Mouse (Mus musculus) forebrain, embryonic 12.5 days (tissue): ENCODE data around the gene Ibtk. TPM values are rescaled to one million over a fixed set of nuclear protein-coding genes. Genes with fewer than 3 reads are reported as not detected.
A peak's percentile ranks its signal among the peaks of the same experiment; 100 is the strongest.

Experiments
- ATAC-seq: fragments of 200-750 bp; cut with Nextera tagmentation; 2 replicates; pipeline ENCODE4 v1.8.0; 2017; ENCODE audit warnings: moderate TSS enrichment; ENCODE audit not compliant: low FRiP score
- H3K27ac ChIP-seq: fragments of 300-500 bp; sonication (generic); 2 replicates; pipeline ENCODE4 v1.5.1; 2016; ENCODE audit warnings: mild to moderate bottlenecking
- H3K27me3 ChIP-seq: fragments of 300-500 bp; sonication (generic); 2 replicates; pipeline ENCODE4 v1.6.1; 2016; ENCODE audit warnings: mild to moderate bottlenecking
- H3K36me3 ChIP-seq: fragments of 300-500 bp; sonication (generic); replicated peaks from 2 replicates; pipeline ENCODE4 v1.6.1; 2016; ENCODE audit warnings: mild to moderate bottlenecking
- H3K4me1 ChIP-seq: fragments of 300-500 bp; sonication (generic); 2 replicates; pipeline ENCODE4 v1.6.1; 2016
- H3K4me2 ChIP-seq: fragments of 300-500 bp; sonication (generic); 2 replicates; pipeline ENCODE4 v1.6.1; 2016; ENCODE audit warnings: mild to moderate bottlenecking, moderate library complexity
- H3K4me3 ChIP-seq: fragments of 300-500 bp; sonication (generic); replicated peaks from 2 replicates; pipeline ENCODE4 v1.5.1; 2016; ENCODE audit warnings: mild to moderate bottlenecking
- H3K9ac ChIP-seq: fragments of 300-500 bp; sonication (generic); 2 replicates; pipeline ENCODE4 v1.6.1; 2016; ENCODE audit warnings: mild to moderate bottlenecking
- H3K9me3 ChIP-seq: fragments of 300-500 bp; sonication (generic); 2 replicates; pipeline ENCODE4 v1.6.1; 2016
- WGBS: fragments of 180-500 bp; shearing (Covaris S2); methylation state at CpG from one replicate; pipeline ENCODE4 v1.1.7; 2016; 5-methylcytosine and 5-hydroxymethylcytosine counted together
- polyA plus RNA-seq: library from polyadenylated mRNA; unstranded; fragments of >200 nt; fragmentation: Nextera tagmentation; extraction: Ambion mirVana; gene quantifications from 2 replicates; pipeline ENCODE4 v1.2.1, GENCODE M21; 2016

Ibtk gene
- polyA plus RNA-seq, 1 experiment from 2014 or later, result 44.0 TPM

- no peak overlapping the region for H3K9ac ChIP-seq
- 69% methylated on average over 6 of the region's 6 CpGs for WGBS
- H3K4me3 ChIP-seq, result no peak overlapping the region
- H3K4me1 ChIP-seq, result no peaks in the 10 kb centered on the region
- H3K4me2 ChIP-seq, result no peak overlapping the region
- H3K27me3 ChIP-seq, result no peaks in the 10 kb centered on the region
- peak; percentile 71; the same call in 1 of the 2 replicates for ATAC-seq
- no peaks in the 10 kb centered on the region for H3K9me3 ChIP-seq
- H3K36me3 ChIP-seq, result peaks cover 45% of the 10 kb centered on the region
- no peak overlapping the region for H3K27ac ChIP-seq
These were observed 55.7 kb downstream of the Ibtk start for GRCm38 (mm10) chr9:85693231-85694116.

- no peaks in the 10 kb centered on the region for H3K9me3 ChIP-seq
- no peak overlapping the region for H3K4me2 ChIP-seq
- no peak overlapping the region for H3K4me3 ChIP-seq
- H3K9ac ChIP-seq, result no peak overlapping the region
- H3K36me3 ChIP-seq, result peaks cover 46% of the 10 kb centered on the region
- H3K27ac ChIP-seq, result no peak overlapping the region
- H3K4me1 ChIP-seq, result no peaks in the 10 kb centered on the region
- WGBS, result 87% methylated on average over 6 of the region's 6 CpGs
- no peaks in the 10 kb centered on the region for H3K27me3 ChIP-seq
- ATAC-seq, result no peak
These were observed 64.1 kb downstream of the Ibtk start for GRCm38 (mm10) chr9:85685010-85685409.

GRCm38 (mm10) chr9:85675131-85675905 lies 73.8 kb downstream of the Ibtk start:
- no peak overlapping the region for H3K27ac ChIP-seq
- WGBS, result 87% methylated on average over 10 of the region's 10 CpGs

GRCm38 (mm10) chr9:85673907-85674481 lies 75.1 kb downstream of the Ibtk start:
- ATAC-seq, result peak; percentile 49; the same call in 1 of the 2 replicates
- H3K4me1 ChIP-seq, result peaks cover 7% of the 10 kb centered on the region
- 54% methylated on average over 15 of the region's 15 CpGs for WGBS
- no peak overlapping the region for H3K27ac ChIP-seq
- no peak overlapping the region for H3K4me3 ChIP-seq
- H3K4me2 ChIP-seq, result no peak overlapping the region
- H3K36me3 ChIP-seq, result no peaks in the 10 kb centered on the region
- no peaks in the 10 kb centered on the region for H3K9me3 ChIP-seq
- H3K9ac ChIP-seq, result no peak overlapping the region
- H3K27me3 ChIP-seq, result no peaks in the 10 kb centered on the region

More at GRCm38 (mm10) chr9:85675131-85675905, 73.8 kb downstream of the Ibtk start:
- H3K4me1 ChIP-seq, result peaks cover 7% of the 10 kb centered on the region
- no peaks in the 10 kb centered on the region for H3K9me3 ChIP-seq
- no peak overlapping the region for H3K9ac ChIP-seq
- no peak for ATAC-seq
- no peaks in the 10 kb centered on the region for H3K36me3 ChIP-seq
- H3K4me2 ChIP-seq, result no peak overlapping the region
- H3K27me3 ChIP-seq, result no peaks in the 10 kb centered on the region
- no peak overlapping the region for H3K4me3 ChIP-seq

- Histone ChIP-seq H3K9me3 (no peaks in the 10 kb centered on the region), H3K4me2 (no peak overlapping the region), H3K4me3 (no peak overlapping the region), H3K27ac (no peak overlapping the region), H3K9ac (no peak overlapping the region), H3K4me1 (peaks cover 7% of the 10 kb centered on the region), H3K36me3 (no peaks in the 10 kb centered on the region), H3K27me3 (no peaks in the 10 kb centered on the region)
- no peak for ATAC-seq
- WGBS, result 79% methylated on average over 6 of the region's 6 CpGs
These were observed 77.4 kb downstream of the Ibtk start for GRCm38 (mm10) chr9:85671582-85672331.

GRCm38 (mm10) chr9:85664316-85664715 lies 84.8 kb downstream of the Ibtk start:
- 59% methylated on average over 1 of the region's 1 CpGs for WGBS
- no peak for ATAC-seq
- H3K4me1 ChIP-seq, result peaks cover 2% of the 10 kb centered on the region; the same call in 1 of the 2 replicates
- no peak overlapping the region for H3K4me2 ChIP-seq
- no peak overlapping the region for H3K9ac ChIP-seq
- H3K9me3 ChIP-seq, result no peaks in the 10 kb centered on the region
- no peak overlapping the region for H3K27ac ChIP-seq
- no peak overlapping the region for H3K4me3 ChIP-seq
- H3K27me3 ChIP-seq, result no peaks in the 10 kb centered on the region; the same call in 1 of the 2 replicates
- H3K36me3 ChIP-seq, result no peaks in the 10 kb centered on the region

GRCm38 (mm10) chr9:85663810-85664209 lies 85.3 kb downstream of the Ibtk start:
- Histone ChIP-seq H3K9me3 (no peaks in the 10 kb centered on the region), H3K4me2 (no peak overlapping the region), H3K36me3 (no peaks in the 10 kb centered on the region), H3K27ac (no peak overlapping the region), H3K4me3 (no peak overlapping the region), H3K4me1 (peaks cover 2% of the 10 kb centered on the region; the same call in 1 of the 2 replicates), H3K9ac (no peak overlapping the region), H3K27me3 (no peaks in the 10 kb centered on the region; the same call in 1 of the 2 replicates)
- WGBS, result 73% methylated on average over 1 of the region's 1 CpGs
- ATAC-seq, result no peak

- WGBS, result 27% methylated on average over 8 of the region's 8 CpGs
- H3K36me3 ChIP-seq, result no peaks in the 10 kb centered on the region
- H3K27ac ChIP-seq, result no peak overlapping the region
- no peak overlapping the region for H3K4me3 ChIP-seq
- H3K9me3 ChIP-seq, result no peaks in the 10 kb centered on the region
- H3K9ac ChIP-seq, result no peak overlapping the region
- H3K4me1 ChIP-seq, result peaks cover 2% of the 10 kb centered on the region; the same call in 1 of the 2 replicates
- no peak overlapping the region for H3K4me2 ChIP-seq
- no peaks in the 10 kb centered on the region; the same call in 1 of the 2 replicates for H3K27me3 ChIP-seq
- 0 out of 2 replicates have a peak, but pooled peaks have one; percentile 14 for ATAC-seq
These were observed 86.0 kb downstream of the Ibtk start for GRCm38 (mm10) chr9:85663091-85663490.

GRCm38 (mm10) chr9:85653401-85653800 lies 95.7 kb downstream of the Ibtk start:
- ATAC-seq, result no peak
- H3K4me1 ChIP-seq, result no peaks in the 10 kb centered on the region
- H3K4me3 ChIP-seq, result no peak overlapping the region
- no peak overlapping the region for H3K4me2 ChIP-seq
- H3K9ac ChIP-seq, result no peak overlapping the region
- no peaks in the 10 kb centered on the region for H3K9me3 ChIP-seq
- no peak overlapping the region for H3K27ac ChIP-seq
- H3K36me3 ChIP-seq, result no peaks in the 10 kb centered on the region
- H3K27me3 ChIP-seq, result no peaks in the 10 kb centered on the region
- WGBS, result 79% methylated on average over 4 of the region's 4 CpGs

GRCm38 (mm10) chr9:85638276-85638675 lies 110.9 kb downstream of the Ibtk start:
- H3K4me1 ChIP-seq, result 0 out of 2 replicates have a peak, but pooled peaks cover 3% of the 10 kb centered on the region
- no peak for ATAC-seq
- WGBS, result 97% methylated on average over 2 of the region's 2 CpGs

More at GRCm38 (mm10) chr9:85638276-85638675, 110.9 kb downstream of the Ibtk start:
- Histone ChIP-seq H3K9ac (no peak overlapping the region), H3K36me3 (no peaks in the 10 kb centered on the region), H3K27me3 (no peaks in the 10 kb centered on the region), H3K9me3 (no peaks in the 10 kb centered on the region), H3K27ac (no peak overlapping the region), H3K4me2 (no peak overlapping the region), H3K4me3 (no peak overlapping the region)
